Mouse (Mus musculus) layer of hippocampus, adult 9-11 months (tissue): ENCODE results near the gene Tmf1.

Experiments used
- DNase-seq: peaks from one replicate; pipeline ENCODE4 v3.0.0; 2022

Gene Tmf1

GRCm38 (mm10) chr6:97178491-97179366, at the start of gene Tmf1:
TSS of gene Tmf1 (minus strand) at chr6:97179122.
- peak; percentile 97 for DNase-seq

- no peak for DNase-seq
These were observed 48.3 kb upstream of the Tmf1 start for GRCm38 (mm10) chr6:97227067-97227847.

- DNase-seq = no peak
These were observed 47.2 kb upstream of the Tmf1 start for GRCm38 (mm10) chr6:97226083-97226491.

- DNase-seq = no peak
These were observed 45.6 kb upstream of the Tmf1 start for GRCm38 (mm10) chr6:97224505-97224904.

GRCm38 (mm10) chr6:97223566-97223965, 44.6 kb upstream of the Tmf1 start:
- DNase-seq = no peak

- DNase-seq = no peak
These were observed 44.1 kb upstream of the Tmf1 start for GRCm38 (mm10) chr6:97222931-97223467.

GRCm38 (mm10) chr6:97222321-97222720, 43.4 kb upstream of the Tmf1 start:
- no peak for DNase-seq

- peak; percentile 80 for DNase-seq
These were observed 42.5 kb upstream of the Tmf1 start for GRCm38 (mm10) chr6:97221205-97222025.

- no peak for DNase-seq
These were observed 41.8 kb upstream of the Tmf1 start for GRCm38 (mm10) chr6:97220672-97221071.

- no peak for DNase-seq
These were observed 37.4 kb upstream of the Tmf1 start for GRCm38 (mm10) chr6:97216154-97216821.

- DNase-seq = peak; percentile 58
These were observed 33.1 kb upstream of the Tmf1 start for GRCm38 (mm10) chr6:97211981-97212380.

- DNase-seq = no peak
These were observed 32.2 kb upstream of the Tmf1 start for GRCm38 (mm10) chr6:97210962-97211601.

- DNase-seq = peak; percentile 90
These were observed 31.5 kb upstream of the Tmf1 start, which contains the start of gene Arl6ip5 for GRCm38 (mm10) chr6:97210191-97210961. TSS of gene Arl6ip5 (plus strand) at chr6:97210689.

GRCm38 (mm10) chr6:97209751-97210150, 30.8 kb upstream of the Tmf1 start:
- no peak for DNase-seq

GRCm38 (mm10) chr6:97209201-97209600, 30.3 kb upstream of the Tmf1 start:
- DNase-seq = no peak

GRCm38 (mm10) chr6:97208406-97208805, 29.5 kb upstream of the Tmf1 start:
- DNase-seq = no peak

GRCm38 (mm10) chr6:97207085-97207484, 28.2 kb upstream of the Tmf1 start:
- no peak for DNase-seq

- peak; percentile 99 for DNase-seq
These were observed 26.5 kb upstream of the Tmf1 start, which contains the start of gene Uba3 for GRCm38 (mm10) chr6:97205439-97205885. TSS of gene Uba3 (minus strand) at chr6:97205647.

- no peak for DNase-seq
These were observed 26.0 kb upstream of the Tmf1 start for GRCm38 (mm10) chr6:97204952-97205351.

- DNase-seq = no peak
These were observed 25.4 kb upstream of the Tmf1 start for GRCm38 (mm10) chr6:97204252-97204869.
